Comparison of ENCODE assay signal across 13 mouse cellular contexts in the genomic region with DNA sequence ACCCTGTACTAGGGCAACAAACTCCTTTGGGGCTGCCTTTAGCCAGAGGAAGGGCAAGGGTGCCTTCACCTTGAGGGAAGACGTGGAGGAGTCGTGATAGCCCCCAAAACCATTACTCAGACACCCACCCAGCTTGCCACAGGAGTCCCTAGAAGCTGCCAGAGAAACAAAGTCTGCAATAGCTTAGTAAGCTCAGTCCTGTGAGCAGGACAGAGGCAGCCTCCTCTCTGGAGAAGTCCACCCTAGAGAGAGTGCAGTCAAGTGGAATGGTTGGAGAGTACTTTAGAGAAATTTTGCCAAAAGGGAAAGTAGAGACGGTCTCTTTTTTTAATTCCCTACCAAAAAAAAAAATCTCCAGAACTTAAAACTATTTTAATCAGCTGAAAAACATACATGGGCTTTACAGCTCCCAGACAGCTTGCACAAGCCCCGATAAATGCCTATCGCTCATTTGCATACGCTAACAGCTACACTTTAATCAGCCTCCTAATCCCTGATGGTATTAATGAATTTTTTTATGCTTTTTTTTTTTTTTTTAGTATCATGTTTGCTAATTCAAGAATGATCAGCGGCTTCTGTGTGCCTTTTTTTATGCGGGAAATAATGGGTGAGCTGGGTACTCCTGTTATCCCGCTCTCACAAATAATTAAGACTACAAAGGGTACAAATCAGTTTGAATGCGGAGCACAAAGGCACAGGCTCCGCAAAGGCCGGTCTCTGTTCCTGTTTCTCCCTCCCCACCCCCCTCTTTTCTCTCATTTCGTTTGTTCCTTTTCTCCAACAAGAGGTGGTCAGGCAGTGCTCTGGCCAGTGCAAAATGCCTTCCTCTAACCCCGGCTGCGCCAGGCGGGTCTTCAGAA.
DNase-seq lines count a peak whose midpoint lies in the region; ATAC-seq and TF ChIP-seq lines count a peak whose summit lies in the region.
"Had no signal": no experiment of that assay in that cellular context is flagged by ENCODE, and none has a peak within 500 bp of the region (broad histone marks: within the 10 kb centered on the region; RNA-seq: fewer than 3 reads in every experiment).

No protein-coding gene starts in this region.

- H3K4me2 ChIP-seq in hindbrain, embryonic 14.5 days (replicated peaks) = peak overlapping the region; percentile 40
- H3K4me2 ChIP-seq in midbrain, postnatal 0 days (ENCODE audit: low read depth, low read length, poor library complexity, severe bottlenecking) = peak overlapping the region; percentile 24; the same call in 1 of the 2 replicates
- H3K4me2 ChIP-seq: heart, embryonic 15.5 days; liver, embryonic 12.5 days had no signal

- WGBS in forebrain, embryonic 10.5 days = 15% methylated on average over 16 of the region's 16 CpGs
- WGBS in hindbrain, embryonic 14.5 days = 12% methylated on average over 16 of the region's 16 CpGs
- WGBS in midbrain, postnatal 0 days = 16% methylated on average over 16 of the region's 16 CpGs

- no peak for TF ChIP-seq CTCF in midbrain, postnatal 0 days (IDR thresholded peaks at IDR 0.05)

- ATAC-seq in hindbrain, embryonic 14.5 days (ENCODE audit: low FRiP score) = no peak
- no peak for ATAC-seq in midbrain, postnatal 0 days (ENCODE audit: low FRiP score)
- ATAC-seq: liver, embryonic 12.5 days had no signal

- peak overlapping the region; percentile 32 for H3K4me3 ChIP-seq in forebrain, embryonic 10.5 days
- H3K4me3 ChIP-seq in hindbrain, embryonic 14.5 days (replicated peaks; ENCODE audit: low read length) = no peak overlapping the region
- peak overlapping the region; percentile 5; the same call in 1 of the 2 replicates for H3K4me3 ChIP-seq in midbrain, postnatal 0 days (ENCODE audit: low read depth, low read length)
- H3K4me3 ChIP-seq: heart, embryonic 15.5 days; liver, embryonic 12.5 days had no signal

- no peaks in the 10 kb centered on the region for H3K36me3 ChIP-seq in forebrain, embryonic 10.5 days (replicated peaks)
- no peaks in the 10 kb centered on the region for H3K36me3 ChIP-seq in hindbrain, embryonic 14.5 days (replicated peaks; ENCODE audit: control insufficient read depth, insufficient read depth)
- no peaks in the 10 kb centered on the region for H3K36me3 ChIP-seq in midbrain, postnatal 0 days (ENCODE audit: insufficient read depth, low read length)
- H3K36me3 ChIP-seq: heart, embryonic 15.5 days; liver, embryonic 12.5 days had no signal

- peaks cover 26% of the 10 kb centered on the region for H3K4me1 ChIP-seq in forebrain, embryonic 10.5 days
- peaks cover 20% of the 10 kb centered on the region for H3K4me1 ChIP-seq in hindbrain, embryonic 14.5 days (replicated peaks; ENCODE audit: control insufficient read depth, insufficient read depth, low read length)
- H3K4me1 ChIP-seq in midbrain, postnatal 0 days (ENCODE audit: insufficient read depth, low read length) = no peaks in the 10 kb centered on the region
- H3K4me1 ChIP-seq: heart, embryonic 15.5 days; liver, embryonic 12.5 days had no signal

- DNase-seq in brain, embryonic 18.5 days (ENCODE audit: low read depth, low spot score) = peak; percentile 2
- DNase-seq in forebrain, embryonic 10.5 days (ENCODE audit: extremely low spot score, low spot score) = peak; percentile 54
- DNase-seq in hindbrain, embryonic 14.5 days (ENCODE audit: low spot score) = peak; percentile 28
- DNase-seq in midbrain, postnatal 0 days (ENCODE audit: low spot score) = no peak
- no peak for DNase-seq in urinary bladder, postnatal 36 days (ENCODE audit: low spot score in 2 of 2)
- DNase-seq in left cerebral cortex, adult 9 months (ENCODE audit: low spot score in 2 of 2) = no peak
- DNase-seq in frontal cortex, postnatal 14 days (ENCODE audit: low spot score in 2 of 2) = no peak
- no peak for DNase-seq in MN1 (ENCODE audit: low spot score)
- DNase-seq: kidney, postnatal 10 days; lung, postnatal 10 days; thymus, postnatal 14 days had no signal

- H3K9ac ChIP-seq in hindbrain, embryonic 14.5 days = no peak overlapping the region
- H3K9ac ChIP-seq in midbrain, postnatal 0 days (replicated peaks; ENCODE audit: low read length, poor library complexity, severe bottlenecking) = no peak overlapping the region
- H3K9ac ChIP-seq: heart, embryonic 15.5 days; liver, embryonic 12.5 days had no signal

- peak overlapping the region; percentile 82 for H3K27ac ChIP-seq in forebrain, embryonic 10.5 days
- no peak overlapping the region for H3K27ac ChIP-seq in hindbrain, embryonic 14.5 days
- H3K27ac ChIP-seq in midbrain, postnatal 0 days (ENCODE audit: low read depth, low read length) = no peak overlapping the region
- H3K27ac ChIP-seq: heart, embryonic 15.5 days; liver, embryonic 12.5 days had no signal

- peaks cover 54% of the 10 kb centered on the region for H3K27me3 ChIP-seq in forebrain, embryonic 10.5 days (ENCODE audit: poor library complexity, severe bottlenecking)
- peaks cover 20% of the 10 kb centered on the region; the same call in 1 of the 2 replicates for H3K27me3 ChIP-seq in hindbrain, embryonic 14.5 days (ENCODE audit: control insufficient read depth, insufficient read depth, low read length)
- H3K27me3 ChIP-seq in midbrain, postnatal 0 days (ENCODE audit: insufficient read depth, low read length) = 0 out of 2 replicates have a peak, but pooled peaks cover 4% of the 10 kb centered on the region
- H3K27me3 ChIP-seq: liver, embryonic 12.5 days had no signal

- no peaks in the 10 kb centered on the region for H3K9me3 ChIP-seq in forebrain, embryonic 10.5 days
- no peaks in the 10 kb centered on the region for H3K9me3 ChIP-seq in hindbrain, embryonic 14.5 days (ENCODE audit: control insufficient read depth, low read length)
- H3K9me3 ChIP-seq in midbrain, postnatal 0 days (ENCODE audit: low read length) = no peaks in the 10 kb centered on the region
- H3K9me3 ChIP-seq: heart, embryonic 15.5 days; liver, embryonic 12.5 days had no signal

Comparison
In these comparisons a context has a peak if more than half of its experiments do, and no peak if none do; other contexts are left out.
1. DNase-seq: peak in brain, embryonic 18.5 days (single experiment), forebrain, embryonic 10.5 days (single experiment) and hindbrain, embryonic 14.5 days (single experiment); none in midbrain, postnatal 0 days (single experiment), urinary bladder, postnatal 36 days (0 of 2), left cerebral cortex, adult 9 months (0 of 2), frontal cortex, postnatal 14 days (0 of 2) and MN1 (single experiment).